Mouse (Mus musculus): ENCODE results near the gene Cavin3. TPM values are rescaled to one million over a fixed set of nuclear protein-coding genes. Genes with fewer than 3 reads are reported as not detected.

Gene Cavin3
- polyA plus RNA-seq, 1 experiment = 30.9 TPM

DNA sequence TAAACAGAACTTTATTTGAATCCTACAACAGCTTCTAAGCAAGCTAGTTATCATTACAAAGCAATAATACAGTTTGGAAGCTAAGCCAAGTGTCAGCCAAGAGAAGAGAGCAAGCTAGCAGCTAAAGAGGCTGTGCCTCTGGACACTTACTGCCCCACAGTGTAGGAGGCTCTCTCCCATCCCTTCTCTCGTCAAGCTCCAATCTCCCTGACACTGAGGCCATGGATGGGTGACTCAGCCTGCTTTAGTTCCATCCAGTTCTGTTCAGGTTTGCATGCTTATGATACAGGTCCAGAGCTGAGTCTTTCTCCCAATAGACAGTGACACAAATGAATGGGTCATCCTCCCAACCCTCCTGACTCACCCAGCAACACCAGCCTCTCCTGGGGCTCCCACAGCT lies 50.0 kb downstream of the Cavin3 start:
- Histone ChIP-seq H3K4me3 (ENCODE audit: insufficient read depth, low read length) (no peak overlapping the region), H3K4me1 (ENCODE audit: control insufficient read depth, insufficient read depth, low read length) (peaks cover 9% of the 10 kb centered on the region), H3K27ac (ENCODE audit: insufficient read depth, low read length) (no peak overlapping the region)
- TF ChIP-seq POLR2A (IDR thresholded peaks at IDR 0.05; ENCODE audit: extremely low read depth, insufficient read depth, low read length) (no peak), CTCF (IDR thresholded peaks at IDR 0.05; ENCODE audit: extremely low read depth, insufficient read depth, low read length) (no peak)

Other genes with a start within 250 kb of the Cavin3 start
- gene Olfr688, start 194.2 kb downstream of the Cavin3 start, polyA plus RNA-seq (2012; rRNA removed) = not detected in 2 replicates
- not detected in 2 replicates for gene Olfr689, start 171.1 kb downstream of the Cavin3 start, polyA plus RNA-seq (2012; rRNA removed)
- gene Olfr690, start 148.2 kb downstream of the Cavin3 start, polyA plus RNA-seq (2012; rRNA removed) = 0.77 and 0.78 TPM in 2 replicates
- 0.72 and 0.88 TPM in 2 replicates for gene Olfr691, start 140.0 kb downstream of the Cavin3 start, polyA plus RNA-seq (2012; rRNA removed)
- gene Olfr692, start 114.1 kb downstream of the Cavin3 start, polyA plus RNA-seq (2012; rRNA removed) = not detected in 2 replicates
- not detected in 2 replicates for gene Gm5901, start 107.3 kb downstream of the Cavin3 start, polyA plus RNA-seq (2012; rRNA removed)
- gene Fam160a2, start 82.2 kb downstream of the Cavin3 start, polyA plus RNA-seq (2012; rRNA removed) = 48.8 and 50.2 TPM in 2 replicates
- 1.8 and 2.3 TPM in 2 replicates for gene Cnga4, start 77.7 kb downstream of the Cavin3 start, polyA plus RNA-seq (2012; rRNA removed)
- gene Cckbr, start 56.6 kb downstream of the Cavin3 start, polyA plus RNA-seq (2012; rRNA removed) = 99.5 and 100 TPM in 2 replicates
- 93.2 and 93.3 TPM in 2 replicates for gene Smpd1, start 72.1 kb upstream of the Cavin3 start, polyA plus RNA-seq (2012; rRNA removed)
- 564 and 565 TPM in 2 replicates for gene Apbb1, start 99.4 kb upstream of the Cavin3 start, polyA plus RNA-seq (2012; rRNA removed)
- gene Hpx, start 117.8 kb upstream of the Cavin3 start, polyA plus RNA-seq (2012; rRNA removed) = 0.93 and 0.94 TPM in 2 replicates
- 152 and 176 TPM in 2 replicates for gene Trim3, start 151.3 kb upstream of the Cavin3 start, polyA plus RNA-seq (2012; rRNA removed)
- gene Timm10b, start 157.8 kb upstream of the Cavin3 start, polyA plus RNA-seq (2012; rRNA removed) = 123 and 138 TPM in 2 replicates
- 122 and 127 TPM in 2 replicates for gene Arfip2, start 158.1 kb upstream of the Cavin3 start, polyA plus RNA-seq (2012; rRNA removed)
- 56.6 and 57.3 TPM in 2 replicates for gene Gm45799, start 158.3 kb upstream of the Cavin3 start, polyA plus RNA-seq (2012; rRNA removed)
- 7.9 and 8.0 TPM in 2 replicates for gene Dnhd1, start 168.5 kb upstream of the Cavin3 start, polyA plus RNA-seq (2012; rRNA removed)